Mouse (Mus musculus): ENCODE results near the gene Gm11567. TPM values are rescaled to one million over a fixed set of nuclear protein-coding genes. Genes with fewer than 3 reads are reported as not detected.

Gm11567 gene
- not detected for total RNA-seq (2023)

GRCm38 (mm10) chr11:99878887-99879286 lies at the start of gene Gm11567:
Gm11567 (plus strand) TSS chr11:99879187.

GRCm38 (mm10) chr11:99837966-99838365 lies 41.0 kb upstream of the Gm11567 start, which contains the start of gene 2300003K06Rik:
2300003K06Rik (minus strand) TSS chr11:99838066.

GRCm38 (mm10) chr11:99851508-99851907 lies 27.5 kb upstream of the Gm11567 start, which contains the start of gene Krtap4-16:
Krtap4-16 (minus strand) TSS chr11:99851608.

GRCm38 (mm10) chr11:99857617-99858016 lies 21.4 kb upstream of the Gm11567 start, which contains the start of gene Gm11568:
Gm11568 (plus strand) TSS chr11:99857917.

GRCm38 (mm10) chr11:99864176-99864575 lies 14.8 kb upstream of the Gm11567 start, which contains the start of gene Gm11559:
Gm11559 (plus strand) TSS chr11:99864476.

GRCm38 (mm10) chr11:99873089-99873488 lies 5.9 kb upstream of the Gm11567 start, which contains the start of gene Krtap9-1:
Krtap9-1 (plus strand) TSS chr11:99873389.

GRCm38 (mm10) chr11:99907620-99908019 lies 28.6 kb downstream of the Gm11567 start, which contains the start of gene Krtap31-1:
Krtap31-1 (plus strand) TSS chr11:99907920.

GRCm38 (mm10) chr11:99914451-99914850 lies 35.5 kb downstream of the Gm11567 start, which contains the start of gene Gm11565:
Gm11565 (plus strand) TSS chr11:99914751.

Other genes starting within 250 kb of the Gm11567 start
- gene Krtap4-2, start 244.1 kb upstream of the Gm11567 start, total RNA-seq (2023), result not detected
- not detected for gene Krtap4-7, start 235.1 kb upstream of the Gm11567 start, total RNA-seq (2023)
- not detected for gene Gm11555, start 229.0 kb upstream of the Gm11567 start, total RNA-seq (2023)
- gene Gm11563, start 220.2 kb upstream of the Gm11567 start, total RNA-seq (2023), result not detected
- not detected for gene Krtap4-6, start 213.2 kb upstream of the Gm11567 start, total RNA-seq (2023)
- not detected for gene Gm14190, start 188.4 kb upstream of the Gm11567 start, total RNA-seq (2023)
- gene Gm14180, start 144.9 kb upstream of the Gm11567 start, total RNA-seq (2023), result not detected
- not detected for gene Gm11595, start 106.3 kb upstream of the Gm11567 start, total RNA-seq (2023)
- gene Krtap4-8, start 98.5 kb upstream of the Gm11567 start, total RNA-seq (2023), result not detected
- gene Krtap4-9, start 94.0 kb upstream of the Gm11567 start, total RNA-seq (2023), result not detected
- not detected for gene Gm11596, start 85.7 kb upstream of the Gm11567 start, total RNA-seq (2023)
- not detected for gene Gm11569, start 80.3 kb upstream of the Gm11567 start, total RNA-seq (2023)
- not detected for gene Gm11554, start 74.7 kb upstream of the Gm11567 start, total RNA-seq (2023)
- gene Krtap4-13, start 69.3 kb upstream of the Gm11567 start, total RNA-seq (2023), result not detected
- not detected for gene Gm11564, start 63.5 kb upstream of the Gm11567 start, total RNA-seq (2023)
- not detected for gene 2300003K06Rik, start 41.1 kb upstream of the Gm11567 start, total RNA-seq (2023)
- gene Krtap4-16, start 27.6 kb upstream of the Gm11567 start, total RNA-seq (2023), result not detected
- not detected for gene Gm11568, start 21.3 kb upstream of the Gm11567 start, total RNA-seq (2023)
- gene Gm11559, start 14.7 kb upstream of the Gm11567 start, total RNA-seq (2023), result not detected
- gene Krtap9-1, start 5.8 kb upstream of the Gm11567 start, total RNA-seq (2023), result not detected
- gene Krtap31-1, start 28.7 kb downstream of the Gm11567 start, total RNA-seq (2023), result not detected
- gene Gm11565, start 35.6 kb downstream of the Gm11567 start, total RNA-seq (2023), result not detected
- not detected for gene Krtap31-2, start 57.1 kb downstream of the Gm11567 start, total RNA-seq (2023)
- gene Krtap9-5, start 69.3 kb downstream of the Gm11567 start, total RNA-seq (2023), result not detected
- gene Krtap29-1, start 99.9 kb downstream of the Gm11567 start, total RNA-seq (2023), result not detected
- gene Krtap16-1, start 107.4 kb downstream of the Gm11567 start, total RNA-seq (2023), result not detected
- not detected for gene Krtap17-1, start 114.8 kb downstream of the Gm11567 start, total RNA-seq (2023)
- not detected for gene Krt33a, start 137.0 kb downstream of the Gm11567 start, total RNA-seq (2023)
- not detected for gene Krt33b, start 150.7 kb downstream of the Gm11567 start, total RNA-seq (2023)
- gene Krt34, start 162.4 kb downstream of the Gm11567 start, total RNA-seq (2023), result not detected
- not detected for gene Krt31, start 171.4 kb downstream of the Gm11567 start, total RNA-seq (2023)
- not detected for gene Krt32, start 209.0 kb downstream of the Gm11567 start, total RNA-seq (2023)
- gene Krt35, start 217.1 kb downstream of the Gm11567 start, total RNA-seq (2023), result not detected
- gene Krt36, start 226.4 kb downstream of the Gm11567 start, total RNA-seq (2023), result not detected
- not detected for gene Krt13, start 242.4 kb downstream of the Gm11567 start, total RNA-seq (2023)